Mouse (Mus musculus) embryonic facial prominence, embryonic 12.5 days (tissue): ENCODE results near the gene Gm5426. TPM values are rescaled to one million over a fixed set of nuclear protein-coding genes. Genes with fewer than 3 reads are reported as not detected.

Experiments
- ATAC-seq: fragments of 200-750 bp; cut with Nextera tagmentation; 2 replicates; pipeline ENCODE4 v1.8.0; 2017; ENCODE audit not compliant: insufficient number of reproducible peaks, insufficient read depth, low FRiP score, low TSS enrichment
- H3K27ac ChIP-seq: fragments of 300-500 bp; sonication (generic); 2 replicates; pipeline ENCODE4 v1.5.1; 2016; ENCODE audit warnings: mild to moderate bottlenecking
- H3K27me3 ChIP-seq: fragments of 300-500 bp; sonication (generic); 2 replicates; pipeline ENCODE4 v1.6.1; 2016; ENCODE audit warnings: mild to moderate bottlenecking, moderate library complexity
- H3K36me3 ChIP-seq: fragments of 300-500 bp; sonication (generic); 2 replicates; pipeline ENCODE4 v1.6.1; 2016; ENCODE audit warnings: mild to moderate bottlenecking
- H3K4me1 ChIP-seq: fragments of 300-500 bp; sonication (generic); 2 replicates; pipeline ENCODE4 v1.6.1; 2016
- H3K4me2 ChIP-seq: fragments of 300-500 bp; sonication (generic); replicated peaks from 2 replicates; pipeline ENCODE4 v1.6.1; 2016; ENCODE audit warnings: mild to moderate bottlenecking, moderate library complexity
- H3K4me3 ChIP-seq: fragments of 300-500 bp; sonication (generic); 2 replicates; pipeline ENCODE4 v1.5.1; 2016; ENCODE audit warnings: mild to moderate bottlenecking
- H3K9ac ChIP-seq: fragments of 300-500 bp; sonication (generic); 2 replicates; pipeline ENCODE4 v1.6.1; 2016; ENCODE audit warnings: mild to moderate bottlenecking, moderate library complexity
- H3K9me3 ChIP-seq: fragments of 300-500 bp; sonication (generic); 2 replicates; pipeline ENCODE4 v1.6.1; 2016; ENCODE audit warnings: mild to moderate bottlenecking, moderate library complexity
- WGBS: fragments of 180-500 bp; shearing (Covaris S2); methylation state at CpG from one replicate; pipeline ENCODE4 v1.1.7; 2016; 5-methylcytosine and 5-hydroxymethylcytosine counted together
- microRNA-seq: library from miRNA; unstranded; fragments of <30 nt; microRNA quantifications from one replicate; pipeline ENCODE4, GENCODE M21; 2017
- polyA plus RNA-seq: library from polyadenylated mRNA; unstranded; fragments of >200 nt; fragmentation: Nextera tagmentation; extraction: Ambion mirVana; gene quantifications from 2 replicates; pipeline ENCODE4 v1.2.1, GENCODE M21; 2016

Gm5426 gene
- polyA plus RNA-seq, 1 experiment from 2014 or later, result not detected

DNA sequence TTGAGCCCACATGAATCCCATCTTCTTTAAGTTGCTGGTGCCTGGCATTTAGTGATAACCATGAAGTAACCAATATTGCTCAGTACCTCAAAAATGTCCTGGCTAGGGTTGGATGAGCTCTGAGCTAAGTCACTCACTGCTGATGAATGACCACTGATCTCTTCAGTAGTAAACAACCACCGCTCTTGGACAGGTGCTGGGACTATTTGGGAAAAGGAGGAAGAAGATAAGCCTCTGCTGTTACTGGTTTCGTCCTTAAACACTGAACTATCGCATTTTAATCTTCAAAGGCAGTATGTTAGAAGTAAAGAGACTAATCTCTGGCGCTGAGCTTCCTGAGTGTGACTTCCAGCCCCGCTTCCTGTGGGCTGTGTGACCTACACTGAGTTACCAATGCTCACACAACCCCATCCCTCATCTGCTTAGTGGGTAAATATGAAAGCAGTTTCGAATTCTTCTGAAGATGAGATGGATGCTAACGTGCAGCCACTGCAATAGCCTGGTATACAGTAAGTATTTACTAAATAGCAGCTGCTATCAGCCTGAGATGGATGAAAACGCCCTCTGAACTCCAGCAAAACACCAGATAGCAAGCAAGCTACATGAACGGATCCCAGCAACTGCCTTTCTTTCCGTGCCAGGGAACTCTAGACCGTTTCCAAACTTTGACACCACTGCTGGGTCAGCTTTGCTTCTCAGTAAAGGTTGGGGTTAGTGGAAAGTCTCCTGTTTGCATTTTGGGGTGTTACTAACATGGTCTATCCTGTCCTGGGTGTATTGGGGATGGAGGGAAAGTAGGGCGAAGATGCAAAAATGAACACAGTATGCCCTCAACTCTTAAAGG, 44.4 kb downstream of the Gm5426 start:
- Histone ChIP-seq H3K9me3 (no peaks in the 10 kb centered on the region), H3K4me3 (no peak overlapping the region), H3K4me1 (no peaks in the 10 kb centered on the region), H3K9ac (no peak overlapping the region), H3K27ac (no peak overlapping the region), H3K4me2 (no peak overlapping the region), H3K36me3 (no peaks in the 10 kb centered on the region), H3K27me3 (no peaks in the 10 kb centered on the region)
- ATAC-seq, result no peak
- WGBS, result 87% methylated on average over 12 of the region's 12 CpGs

- Histone ChIP-seq H3K27me3 (no peaks in the 10 kb centered on the region), H3K4me1 (no peaks in the 10 kb centered on the region), H3K9me3 (no peaks in the 10 kb centered on the region), H3K9ac (no peak overlapping the region), H3K27ac (no peak overlapping the region), H3K4me2 (no peak overlapping the region), H3K36me3 (no peaks in the 10 kb centered on the region), H3K4me3 (no peak overlapping the region)
- no peak for ATAC-seq
- 74% methylated on average over 5 of the region's 5 CpGs for WGBS
Observed at GRCm38 (mm10) chr10:96181398-96181790, 45.0 kb downstream of the Gm5426 start.

GRCm38 (mm10) chr10:96181883-96182628, 45.7 kb downstream of the Gm5426 start:
- no peak overlapping the region for H3K27ac ChIP-seq
- 82% methylated on average over 6 of the region's 6 CpGs for WGBS
- H3K9ac ChIP-seq, result no peak overlapping the region
- H3K4me2 ChIP-seq, result no peak overlapping the region
- H3K36me3 ChIP-seq, result no peaks in the 10 kb centered on the region
- no peak for ATAC-seq
- no peak overlapping the region for H3K4me3 ChIP-seq
- H3K4me1 ChIP-seq, result no peaks in the 10 kb centered on the region
- H3K9me3 ChIP-seq, result no peaks in the 10 kb centered on the region
- no peaks in the 10 kb centered on the region for H3K27me3 ChIP-seq

DNA sequence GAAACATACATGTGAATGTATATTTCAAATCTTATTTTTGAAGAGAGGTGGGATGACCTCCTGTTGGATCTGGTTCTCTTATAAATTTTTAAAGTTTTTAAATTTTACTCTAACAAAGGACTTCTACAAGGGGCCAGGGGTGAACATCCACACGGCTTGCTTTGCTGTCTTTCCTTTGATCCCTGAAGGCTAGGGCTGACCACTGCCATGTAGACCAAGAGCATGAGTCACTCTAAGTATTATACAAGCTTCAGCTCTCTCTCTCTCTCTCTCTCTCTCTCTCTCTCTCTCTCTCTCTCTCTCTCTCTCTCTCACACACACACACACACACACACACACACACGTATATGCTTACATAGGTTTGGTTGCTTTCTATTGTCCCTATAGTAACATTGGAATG, 48.6 kb downstream of the Gm5426 start:
- Histone ChIP-seq H3K36me3 (no peaks in the 10 kb centered on the region), H3K9ac (no peak overlapping the region), H3K4me1 (no peaks in the 10 kb centered on the region), H3K27me3 (no peaks in the 10 kb centered on the region), H3K27ac (no peak overlapping the region), H3K4me2 (no peak overlapping the region), H3K9me3 (no peaks in the 10 kb centered on the region), H3K4me3 (no peak overlapping the region)
- ATAC-seq, result no peak
- 88% methylated on average over 2 of the region's 2 CpGs for WGBS

DNA sequence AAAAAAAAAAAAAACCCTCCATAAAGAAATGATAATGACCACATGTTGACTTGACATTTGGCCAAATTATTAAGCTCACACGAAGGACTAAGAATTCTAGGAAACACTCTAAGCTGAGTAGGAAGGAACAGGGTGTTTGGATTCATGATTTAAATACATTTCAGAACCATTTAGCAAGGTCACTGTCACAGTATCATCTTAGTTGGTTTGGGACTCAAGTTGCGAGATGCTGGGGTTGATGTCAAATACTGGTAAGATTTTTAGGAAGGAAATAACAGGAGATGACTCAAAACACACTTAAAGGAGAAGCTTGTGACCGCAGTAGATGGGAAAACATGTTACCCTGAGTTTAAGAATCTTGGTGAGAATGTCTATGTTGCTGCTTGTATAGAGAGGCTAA, 49.2 kb downstream of the Gm5426 start:
- Histone ChIP-seq H3K4me2 (no peak overlapping the region), H3K27me3 (no peaks in the 10 kb centered on the region), H3K9ac (no peak overlapping the region), H3K36me3 (no peaks in the 10 kb centered on the region), H3K27ac (no peak overlapping the region), H3K4me1 (no peaks in the 10 kb centered on the region), H3K4me3 (no peak overlapping the region), H3K9me3 (no peaks in the 10 kb centered on the region)
- 78% methylated on average over 3 of the region's 3 CpGs for WGBS
- no peak for ATAC-seq

Small RNA genes lying within 50 kb of the gene (microRNA-seq; reads per million reads assigned to microRNA genes)
- gene Gm22913, result not detected

Other genes starting within 250 kb of the Gm5426 start
- gene Eea1, start 196.0 kb upstream of the Gm5426 start, polyA plus RNA-seq, result 15.7 and 16.6 TPM in 2 replicates